Mouse (Mus musculus) intestine, postnatal 0 days (tissue): ENCODE measurements around the gene Mdga1. TPM values are rescaled to one million over a fixed set of nuclear protein-coding genes. Genes with fewer than 3 reads are reported as not detected.

Experiments used
- ATAC-seq: fragments of 200-750 bp; cut with Nextera tagmentation; 2 replicates; pipeline ENCODE4 v1.8.0; 2017; ENCODE audit warnings: mild to moderate bottlenecking, moderate TSS enrichment, moderate library complexity
- H3K27ac ChIP-seq: fragments of 300-500 bp; sonication (generic); 2 replicates; pipeline ENCODE4 v1.5.1; 2014; ENCODE audit warnings: mild to moderate bottlenecking, low read depth, low read length, moderate library complexity
- H3K27me3 ChIP-seq: fragments of 300-500 bp; sonication (generic); replicated peaks from 2 replicates; pipeline ENCODE4 v1.6.1; 2014; ENCODE audit warnings: low read length, mixed read lengths; ENCODE audit not compliant: control insufficient read depth, insufficient read depth
- H3K36me3 ChIP-seq: fragments of 300-500 bp; sonication (generic); 2 replicates; pipeline ENCODE4 v1.6.1; 2014; ENCODE audit warnings: mild to moderate bottlenecking, moderate library complexity; ENCODE audit not compliant: control insufficient read depth, insufficient read depth
- H3K4me1 ChIP-seq: fragments of 300-500 bp; sonication (generic); replicated peaks from 2 replicates; pipeline ENCODE4 v1.6.1; 2014; ENCODE audit warnings: antibody characterized with exemption, low read length, mixed read lengths; ENCODE audit not compliant: control insufficient read depth, insufficient read depth
- H3K4me2 ChIP-seq: fragments of 300-500 bp; sonication (generic); replicated peaks from 2 replicates; pipeline ENCODE4 v1.6.1; 2014; ENCODE audit warnings: low read depth, mild to moderate bottlenecking, moderate library complexity
- H3K4me3 ChIP-seq: fragments of 300-500 bp; sonication (generic); 2 replicates; pipeline ENCODE4 v1.5.1; 2014; ENCODE audit warnings: low read depth, low read length
- H3K9ac ChIP-seq: fragments of 300-500 bp; sonication (generic); 2 replicates; pipeline ENCODE4 v1.6.1; 2014; ENCODE audit warnings: mild to moderate bottlenecking, low read depth, low read length
- H3K9me3 ChIP-seq: fragments of 300-500 bp; sonication (generic); 2 replicates; pipeline ENCODE4 v1.6.1; 2016; ENCODE audit warnings: mixed run types; ENCODE audit not compliant: control insufficient read depth
- CTCF ChIP-seq: sonication (generic); IDR thresholded peaks from 2 replicates; pipeline ENCODE4 v1.5.1; 2016; ENCODE audit warnings: low read depth, mild to moderate bottlenecking, control low read depth, antibody characterized with exemption, moderate library complexity
- WGBS: fragments of 180-500 bp; shearing (Covaris S2); extraction: QIAGEN DNeasy Blood & Tissue Kit; methylation state at CpG from one replicate; pipeline ENCODE4 v1.1.7; 2014; 5-methylcytosine and 5-hydroxymethylcytosine counted together
- polyA plus RNA-seq: library from polyadenylated mRNA; unstranded; fragments of >200 nt; fragmentation: Nextera tagmentation; extraction: Ambion mirVana; gene quantifications from 2 replicates; pipeline ENCODE4 v1.2.1, GENCODE M21; 2015

Mdga1 gene
- polyA plus RNA-seq, 1 experiment from 2014 or later, result 0.73 TPM

GRCm38 (mm10) chr17:30005451-30005941, 35.6 kb upstream of the Mdga1 start:
- Histone ChIP-seq H3K4me2 (peak overlapping the region; percentile 71), H3K4me1 (peaks cover 20% of the 10 kb centered on the region), H3K9ac (peak overlapping the region; percentile 97), H3K9me3 (no peaks in the 10 kb centered on the region), H3K27ac (peak overlapping the region; percentile 98), H3K4me3 (peak overlapping the region; percentile 99), H3K36me3 (no peaks in the 10 kb centered on the region), H3K27me3 (no peaks in the 10 kb centered on the region)
- ATAC-seq, result no peak
- TF ChIP-seq CTCF, result no peak
- 0% methylated on average over 18 of the region's 19 CpGs for WGBS

GRCm38 (mm10) chr17:30005103-30005443, 35.2 kb upstream of the Mdga1 start:
- TF ChIP-seq CTCF, result no peak
- 2% methylated on average over 34 of the region's 47 CpGs for WGBS
- peak overlapping the region; percentile 98 for H3K27ac ChIP-seq

GRCm38 (mm10) chr17:30004203-30005102, 34.6 kb upstream of the Mdga1 start, which contains the start of gene Zfand3:
Gene Zfand3, plus strand, starts transcription at chr17:30004733.
- Histone ChIP-seq H3K27me3 (no peaks in the 10 kb centered on the region), H3K36me3 (no peaks in the 10 kb centered on the region), H3K4me1 (peaks cover 15% of the 10 kb centered on the region), H3K4me2 (peak within 1 kb of the TSS; percentile 71), H3K27ac (peak within 1 kb of the TSS; percentile 98), H3K9ac (peak within 1 kb of the TSS; percentile 97), H3K9me3 (no peaks in the 10 kb centered on the region), H3K4me3 (peak within 1 kb of the TSS; percentile 99)
- peak; percentile 8; the same call in 1 of the 2 replicates for TF ChIP-seq CTCF
- under 1% methylated on average over 73 of the region's 93 CpGs for WGBS
- peak; percentile 91 for ATAC-seq

More at GRCm38 (mm10) chr17:30005103-30005443, 35.2 kb upstream of the Mdga1 start:
- Histone ChIP-seq H3K4me1 (peaks cover 18% of the 10 kb centered on the region), H3K9me3 (no peaks in the 10 kb centered on the region), H3K4me2 (peak overlapping the region; percentile 71), H3K9ac (peak overlapping the region; percentile 97), H3K27me3 (no peaks in the 10 kb centered on the region), H3K36me3 (no peaks in the 10 kb centered on the region), H3K4me3 (peak overlapping the region; percentile 99)
- ATAC-seq, result peak; percentile 2; the same call in 1 of the 2 replicates

- H3K4me1 ChIP-seq, result no peaks in the 10 kb centered on the region
- no peaks in the 10 kb centered on the region for H3K36me3 ChIP-seq
- no peaks in the 10 kb centered on the region for H3K9me3 ChIP-seq
- H3K27ac ChIP-seq, result no peak overlapping the region
- 87% methylated on average over 24 of the region's 24 CpGs for WGBS
- no peak for ATAC-seq
- H3K4me2 ChIP-seq, result no peak overlapping the region
- TF ChIP-seq CTCF, result no peak
- no peak overlapping the region for H3K9ac ChIP-seq
- H3K4me3 ChIP-seq, result no peak overlapping the region
- H3K27me3 ChIP-seq, result no peaks in the 10 kb centered on the region
Measured at GRCm38 (mm10) chr17:29998566-29999295, 28.8 kb upstream of the Mdga1 start.

- ATAC-seq, result no peak
- Histone ChIP-seq H3K9ac (no peak overlapping the region), H3K4me1 (no peaks in the 10 kb centered on the region), H3K27me3 (no peaks in the 10 kb centered on the region), H3K9me3 (no peaks in the 10 kb centered on the region), H3K36me3 (no peaks in the 10 kb centered on the region), H3K27ac (no peak overlapping the region), H3K4me2 (no peak overlapping the region), H3K4me3 (no peak overlapping the region)
- TF ChIP-seq CTCF, result no peak
- 81% methylated on average over 7 of the region's 7 CpGs for WGBS
Measured at GRCm38 (mm10) chr17:29997726-29998125, 27.8 kb upstream of the Mdga1 start.

GRCm38 (mm10) chr17:29995986-29996385, 26.1 kb upstream of the Mdga1 start:
- H3K27ac ChIP-seq, result no peak overlapping the region
- ATAC-seq, result no peak
- WGBS, result 90% methylated on average over 5 of the region's 5 CpGs

More at GRCm38 (mm10) chr17:29995986-29996385, 26.1 kb upstream of the Mdga1 start:
- TF ChIP-seq CTCF, result no peak
- H3K4me1 ChIP-seq, result no peaks in the 10 kb centered on the region
- H3K4me2 ChIP-seq, result no peak overlapping the region
- no peaks in the 10 kb centered on the region for H3K36me3 ChIP-seq
- H3K4me3 ChIP-seq, result no peak overlapping the region
- H3K9ac ChIP-seq, result no peak overlapping the region
- H3K27me3 ChIP-seq, result no peaks in the 10 kb centered on the region
- no peaks in the 10 kb centered on the region for H3K9me3 ChIP-seq
